Mouse (Mus musculus): Measurements from ENCODE around the gene Lhfpl4. TPM values are rescaled to one million over a fixed set of nuclear protein-coding genes. Genes with fewer than 3 reads are reported as not detected.

Lhfpl4 gene
- total RNA-seq (2022) = under 1 TPM; 0.34 to 0.46 (median 0.40) TPM

DNA sequence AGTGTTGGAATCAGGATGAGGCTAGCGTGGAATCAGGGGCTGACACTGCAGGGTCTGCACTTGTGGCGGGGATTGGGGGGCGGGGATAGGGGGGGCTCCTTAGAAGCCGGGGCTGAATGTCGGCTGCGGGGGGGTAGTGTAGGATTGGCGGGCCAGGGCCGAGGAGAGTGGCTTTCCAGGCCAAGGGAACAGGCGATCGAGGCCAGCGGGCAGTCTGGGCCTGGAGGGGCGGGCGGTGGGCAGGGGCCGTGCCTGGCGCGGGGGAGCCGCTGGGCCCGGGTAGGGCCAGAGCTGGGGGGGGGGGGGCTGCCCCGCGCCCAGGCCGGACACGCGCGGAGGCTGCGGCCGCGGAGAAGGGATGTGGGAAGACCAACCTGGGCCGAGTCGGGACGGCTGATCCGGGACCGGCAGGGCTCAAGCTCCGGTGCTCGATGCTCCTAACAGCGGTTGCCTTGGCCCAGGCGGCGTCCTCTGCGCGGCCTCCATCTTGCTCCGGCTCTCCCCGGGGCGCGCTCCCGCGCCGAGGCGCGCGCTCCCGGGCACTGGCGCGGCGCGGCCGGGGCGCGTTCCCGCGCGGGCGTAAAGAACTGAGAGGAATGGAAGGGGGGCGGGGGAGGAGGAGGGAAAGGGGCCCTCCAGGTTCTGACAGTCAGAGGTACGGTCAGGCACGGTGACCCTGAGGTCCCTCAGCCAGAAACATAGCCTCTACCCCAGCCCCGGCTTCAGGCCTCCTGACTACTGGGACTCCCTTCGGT is at the start of gene Lhfpl4:
TSS of gene Lhfpl4 (minus strand) at position 544 of the 755 bp plus-strand sequence.
- no peak for DNase-seq (ENCODE audit: low spot score in 2 of 2)

DNA sequence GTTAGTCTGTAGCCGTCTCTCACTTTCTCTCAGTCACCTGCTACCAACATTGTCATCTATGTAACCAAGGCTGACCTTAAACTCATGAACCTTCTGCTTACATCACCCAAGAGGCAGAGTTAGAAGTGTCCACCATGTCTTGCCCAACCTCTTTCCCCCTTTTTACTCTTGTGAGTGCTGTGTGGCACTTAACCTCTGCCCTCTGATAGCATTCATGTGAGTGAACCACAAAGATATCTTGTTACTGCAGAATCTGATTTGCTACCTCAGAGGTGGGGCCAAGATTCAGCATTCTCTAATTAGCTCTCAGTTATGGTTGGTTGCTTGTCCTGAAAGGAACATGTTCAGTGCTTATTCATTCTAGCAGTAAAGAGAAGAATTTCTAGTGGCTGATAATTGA is 47.6 kb upstream of the Lhfpl4 start:
- DNase-seq (ENCODE audit: low spot score in 2 of 2) = no peak

DNA sequence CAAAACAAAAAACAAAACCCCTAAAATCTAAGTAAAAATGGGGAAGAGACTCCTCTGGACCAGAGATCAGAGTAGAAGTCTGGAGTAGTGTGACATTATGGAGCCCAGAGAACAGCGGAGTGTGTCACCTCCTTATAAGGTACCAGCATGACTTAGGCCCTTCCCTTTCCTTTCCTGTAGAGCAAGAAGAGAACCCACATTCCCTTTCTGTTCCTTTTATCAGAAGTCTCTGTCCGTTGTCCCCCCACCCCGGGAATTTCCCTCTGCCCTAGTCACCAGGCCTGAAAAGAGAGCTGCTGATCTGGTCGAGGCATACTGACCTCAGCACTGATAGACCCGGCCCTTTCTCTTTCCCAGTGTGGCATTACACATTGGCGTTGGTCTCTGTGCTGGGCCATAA is 43.3 kb upstream of the Lhfpl4 start:
- no peak for DNase-seq (ENCODE audit: low spot score in 2 of 2)

DNA sequence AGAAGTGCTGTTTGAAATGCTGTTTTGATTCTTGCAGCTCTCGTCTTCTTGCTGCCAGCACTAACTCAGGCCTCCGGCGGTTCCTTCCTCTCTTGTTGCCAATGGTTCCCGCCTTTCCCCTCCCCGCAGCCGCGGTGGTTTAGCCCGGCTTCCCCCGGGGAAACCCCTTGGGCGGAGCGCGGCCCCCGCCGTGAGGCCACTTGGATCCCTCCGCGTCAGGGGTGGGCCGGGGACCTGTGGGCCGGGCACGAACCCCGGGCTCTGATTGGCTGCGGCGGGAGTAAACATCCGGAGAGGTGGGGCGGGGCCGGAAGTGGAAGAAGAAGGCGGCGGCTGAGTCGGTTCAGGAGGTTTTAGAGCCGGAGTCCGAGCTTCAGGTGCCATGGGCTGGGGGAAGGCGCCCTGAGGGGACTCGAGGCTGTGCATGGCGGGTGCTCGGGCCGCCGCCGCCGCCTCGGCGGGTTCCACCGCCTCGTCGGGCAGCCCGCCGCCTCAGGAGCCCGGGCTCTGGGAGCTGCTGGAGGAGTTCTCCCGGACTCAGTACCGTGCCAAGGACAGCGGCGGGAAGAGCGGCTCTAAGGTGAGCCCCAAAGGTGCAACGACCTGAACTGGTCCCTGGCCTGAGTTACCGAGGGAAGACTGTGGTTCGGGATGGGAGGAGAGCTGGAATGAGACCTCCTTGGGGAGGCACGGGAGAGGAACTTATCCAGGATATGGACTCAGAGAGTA is 42.5 kb upstream of the Lhfpl4 start, which contains the start of gene Mtmr14:
TSS of gene Mtmr14 (plus strand) at position 302 of the 729 bp plus-strand sequence.
- DNase-seq (ENCODE audit: low spot score in 2 of 2) = peak; percentile 98

DNA sequence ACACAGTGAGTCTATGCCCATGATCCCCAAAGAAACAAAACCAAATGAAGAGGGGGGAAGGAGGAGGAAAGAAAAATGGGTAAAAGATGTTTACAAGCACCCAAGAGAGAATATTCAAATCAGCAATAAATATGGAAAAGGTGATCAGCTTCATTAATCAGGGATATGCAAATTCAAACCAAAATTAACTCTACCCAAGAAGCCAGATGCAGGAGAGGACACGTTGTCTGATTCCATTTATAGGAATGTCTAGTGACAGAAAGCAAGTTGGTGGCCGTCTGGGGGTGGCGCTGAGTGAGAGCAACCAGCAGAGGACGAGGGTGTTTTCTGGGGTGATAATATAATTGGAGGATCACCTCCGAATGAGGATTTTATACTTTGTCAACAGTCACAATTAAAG is 40.0 kb upstream of the Lhfpl4 start:
- no peak for DNase-seq (ENCODE audit: low spot score in 2 of 2)

DNA sequence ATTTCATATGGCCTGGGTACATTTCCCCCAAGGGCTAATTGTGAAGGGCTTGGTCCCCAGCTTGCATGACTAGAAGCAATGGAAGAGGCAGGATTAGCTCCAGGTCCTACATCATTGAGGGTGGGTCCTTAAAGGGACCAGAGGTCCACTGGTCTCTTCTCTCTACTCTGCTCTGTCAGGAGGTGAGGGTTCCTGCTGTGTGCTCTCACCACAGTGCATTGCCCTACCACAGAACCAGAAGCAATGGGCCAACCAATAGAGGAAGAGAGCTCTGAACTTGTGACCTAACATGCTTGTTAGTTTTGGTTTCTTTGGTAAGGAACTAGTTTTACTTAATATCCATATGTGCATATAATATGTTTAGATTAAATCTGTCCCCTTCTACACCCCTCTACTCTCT is 31.5 kb upstream of the Lhfpl4 start:
- no peak for DNase-seq (ENCODE audit: low spot score in 2 of 2)

DNA sequence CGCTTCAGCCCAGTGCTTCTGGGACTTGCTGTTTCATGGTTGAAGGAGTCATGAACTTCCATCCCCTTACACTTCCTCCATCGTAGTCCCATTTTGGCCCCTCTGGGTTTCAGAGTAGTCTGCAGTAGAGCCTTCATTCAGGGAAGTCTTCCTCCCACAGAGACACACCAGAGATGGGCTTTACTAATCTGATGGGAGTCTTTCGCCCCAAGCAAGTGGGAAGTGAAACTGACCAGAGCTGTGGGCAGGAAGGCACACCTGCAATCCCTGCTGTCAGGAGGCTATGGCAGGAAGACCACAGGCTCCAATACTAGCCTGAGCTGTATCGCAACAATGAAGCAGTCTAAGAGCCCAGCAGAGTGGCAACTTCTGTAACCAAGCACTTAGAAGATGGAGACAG is 30.6 kb upstream of the Lhfpl4 start:
- DNase-seq (ENCODE audit: low spot score in 2 of 2) = no peak

DNA sequence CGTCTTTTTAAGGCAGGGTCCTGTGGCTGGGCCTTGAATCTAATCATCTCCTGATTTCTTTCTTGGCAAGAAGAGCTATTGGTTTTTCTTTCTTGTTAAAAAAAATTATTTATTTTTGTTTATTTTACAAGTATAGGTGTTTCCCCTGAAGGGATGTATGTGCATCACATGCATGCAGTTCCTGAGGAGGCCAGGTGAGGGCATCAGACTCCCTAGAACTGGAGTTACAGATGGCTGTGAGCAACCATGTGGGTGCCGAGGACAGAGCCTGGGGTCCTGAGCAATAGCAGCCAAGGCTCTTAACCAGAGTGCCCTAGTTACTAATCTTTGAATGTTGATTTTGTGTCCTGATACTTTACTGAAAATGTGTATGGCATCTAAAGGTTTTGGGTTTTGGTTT is 21.1 kb upstream of the Lhfpl4 start:
- DNase-seq (ENCODE audit: low spot score in 2 of 2) = no peak

DNA sequence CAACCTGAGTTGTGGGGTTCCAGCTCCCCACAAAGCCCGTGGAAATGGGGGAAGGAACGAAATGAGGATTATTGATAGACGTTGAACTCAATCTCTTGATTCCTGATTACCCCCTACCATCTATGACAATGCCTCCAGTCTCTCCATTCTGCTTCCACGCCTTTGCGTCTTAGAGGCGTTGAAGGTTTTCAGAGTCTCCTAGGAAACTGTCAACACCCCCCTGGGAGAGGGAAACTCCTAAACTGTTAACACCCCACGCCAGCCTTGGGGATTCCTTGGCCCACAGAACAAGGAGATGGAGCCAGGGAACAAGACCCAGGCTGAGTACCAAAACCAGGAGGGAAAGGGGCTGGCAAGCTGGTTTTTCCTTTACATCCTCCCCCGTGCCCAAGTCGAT is 410 bp upstream of the Lhfpl4 start:
- no peak for DNase-seq (ENCODE audit: low spot score in 2 of 2)

DNA sequence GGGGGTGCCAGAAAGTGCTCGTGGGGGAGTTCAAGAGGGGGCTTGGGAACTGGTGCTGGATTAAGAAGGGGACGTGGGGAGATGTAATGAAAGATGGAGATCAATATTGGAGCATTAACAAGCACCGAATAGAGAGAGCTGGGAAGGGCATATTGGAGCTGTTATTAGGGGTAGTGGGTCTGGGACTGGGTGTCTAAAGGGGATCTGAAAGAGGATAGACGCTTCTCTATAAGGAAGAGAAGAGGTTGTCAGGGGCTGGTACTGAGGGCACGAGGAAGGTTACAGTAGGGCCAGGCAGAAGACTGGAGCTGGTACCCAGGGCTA is 705 bp downstream of the Lhfpl4 start:
- no peak for DNase-seq (ENCODE audit: low spot score in 2 of 2)

DNA sequence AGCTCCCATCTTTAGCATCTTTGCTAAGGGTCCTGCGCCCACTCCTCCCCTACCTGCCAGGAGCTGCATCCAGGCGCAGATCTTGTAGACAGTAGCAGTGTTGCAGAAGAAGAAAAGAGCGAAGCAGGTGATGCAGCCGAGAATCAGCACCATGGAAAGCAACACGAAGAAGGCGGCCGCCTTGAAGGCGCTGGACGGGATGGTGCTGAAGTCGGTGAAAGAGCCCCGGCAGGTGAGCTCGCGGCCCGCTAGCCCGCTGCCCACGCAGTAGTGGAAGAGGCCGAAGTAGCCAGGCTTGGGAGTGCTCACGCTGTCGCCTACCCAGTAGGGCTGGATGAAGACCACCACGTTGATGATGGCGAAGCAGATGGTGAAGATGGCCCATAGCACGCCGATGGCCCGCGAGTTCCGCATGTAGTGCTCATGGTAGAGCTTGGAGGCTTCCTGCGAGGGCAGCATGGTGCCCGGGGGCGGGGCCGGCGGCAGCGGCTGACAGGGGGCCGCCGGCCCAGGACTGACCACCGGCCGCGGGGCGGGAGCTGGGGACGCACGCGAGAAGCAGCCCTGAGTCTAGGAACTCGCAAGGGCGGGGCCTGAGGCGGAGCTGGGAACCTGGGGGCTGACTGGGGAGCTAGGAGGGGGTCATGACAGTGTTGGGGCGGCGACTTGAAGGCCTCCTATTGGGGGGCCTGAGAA is 1.3 kb downstream of the Lhfpl4 start:
- DNase-seq (ENCODE audit: low spot score in 2 of 2) = no peak

DNA sequence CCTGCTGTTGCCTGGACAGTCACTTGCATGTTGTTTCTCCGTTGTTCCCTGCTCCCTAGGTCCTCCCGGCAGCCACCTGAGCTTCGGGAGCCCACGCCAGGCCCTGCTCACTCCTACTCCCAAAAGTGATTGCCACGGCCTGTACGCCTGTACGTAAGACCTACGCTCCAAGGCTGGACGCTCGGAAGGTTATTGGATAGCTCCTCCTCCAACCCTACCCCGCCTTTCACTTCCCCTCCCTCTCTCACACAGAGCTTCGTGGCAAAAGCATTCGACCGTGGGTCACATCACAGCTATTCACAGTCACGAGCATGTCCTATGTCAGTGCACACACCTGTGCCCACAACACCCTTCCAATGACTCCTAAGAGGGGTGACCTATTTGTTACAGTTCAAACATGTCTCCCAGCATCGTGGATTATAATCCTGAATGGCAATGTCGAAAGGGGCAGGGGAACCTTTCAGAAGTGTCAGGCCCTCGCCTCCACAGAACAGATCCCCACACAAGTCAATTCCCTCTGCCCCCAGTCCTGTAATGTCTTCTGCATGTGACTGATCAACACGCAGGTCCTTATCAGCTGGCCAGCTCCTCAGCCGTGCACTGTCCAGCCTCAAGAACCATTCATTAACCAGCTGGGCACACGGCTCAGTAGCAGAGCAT is 10.2 kb downstream of the Lhfpl4 start:
- no peak for DNase-seq (ENCODE audit: low spot score in 2 of 2)

DNA sequence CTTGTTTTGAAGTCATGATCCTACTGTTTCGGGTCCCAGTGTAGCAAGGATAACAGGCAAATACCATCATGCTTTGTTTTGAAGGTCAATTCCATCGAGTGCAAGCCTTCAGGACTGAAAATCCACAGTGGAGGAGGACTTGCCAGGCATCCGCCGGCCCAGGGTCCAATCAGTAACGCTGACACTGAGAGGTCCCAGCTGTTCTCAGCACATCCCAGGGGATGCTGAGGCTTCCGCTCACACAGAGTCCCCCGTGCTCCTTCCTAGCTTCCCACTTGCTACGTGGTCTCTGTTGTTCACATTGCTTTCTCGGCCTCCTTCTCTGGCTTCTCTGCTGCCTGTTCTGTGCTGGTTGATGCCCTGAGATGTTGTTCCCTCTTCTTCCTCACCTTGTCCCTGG is 11.0 kb downstream of the Lhfpl4 start:
- DNase-seq (ENCODE audit: low spot score in 2 of 2) = no peak

DNA sequence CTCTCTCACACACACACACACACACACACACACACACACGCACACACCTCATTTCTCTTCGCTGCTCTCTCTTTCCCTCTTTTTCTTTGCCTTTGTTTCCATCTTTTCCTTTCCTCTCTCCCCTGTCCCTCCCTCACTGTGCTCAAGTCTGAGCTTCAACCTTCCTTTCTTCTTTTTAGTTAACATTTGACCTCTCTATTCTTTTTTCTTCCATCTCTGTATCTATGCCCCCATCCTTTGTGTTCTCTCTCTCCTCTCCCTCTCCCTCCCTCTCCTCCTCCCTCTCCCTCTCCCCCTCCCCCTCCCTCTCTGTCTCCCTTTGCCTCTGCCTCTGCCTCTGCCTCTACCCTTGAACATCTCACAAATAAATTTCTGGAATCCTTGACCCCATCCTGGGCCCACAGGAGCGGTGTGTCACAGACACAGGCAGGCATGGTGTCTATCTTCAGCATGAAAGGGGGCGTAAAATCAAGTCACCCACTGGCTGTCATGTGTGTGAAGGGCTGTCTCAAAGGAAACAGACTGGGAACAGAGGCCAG is 15.9 kb downstream of the Lhfpl4 start:
- DNase-seq (ENCODE audit: low spot score in 2 of 2) = no peak

DNA sequence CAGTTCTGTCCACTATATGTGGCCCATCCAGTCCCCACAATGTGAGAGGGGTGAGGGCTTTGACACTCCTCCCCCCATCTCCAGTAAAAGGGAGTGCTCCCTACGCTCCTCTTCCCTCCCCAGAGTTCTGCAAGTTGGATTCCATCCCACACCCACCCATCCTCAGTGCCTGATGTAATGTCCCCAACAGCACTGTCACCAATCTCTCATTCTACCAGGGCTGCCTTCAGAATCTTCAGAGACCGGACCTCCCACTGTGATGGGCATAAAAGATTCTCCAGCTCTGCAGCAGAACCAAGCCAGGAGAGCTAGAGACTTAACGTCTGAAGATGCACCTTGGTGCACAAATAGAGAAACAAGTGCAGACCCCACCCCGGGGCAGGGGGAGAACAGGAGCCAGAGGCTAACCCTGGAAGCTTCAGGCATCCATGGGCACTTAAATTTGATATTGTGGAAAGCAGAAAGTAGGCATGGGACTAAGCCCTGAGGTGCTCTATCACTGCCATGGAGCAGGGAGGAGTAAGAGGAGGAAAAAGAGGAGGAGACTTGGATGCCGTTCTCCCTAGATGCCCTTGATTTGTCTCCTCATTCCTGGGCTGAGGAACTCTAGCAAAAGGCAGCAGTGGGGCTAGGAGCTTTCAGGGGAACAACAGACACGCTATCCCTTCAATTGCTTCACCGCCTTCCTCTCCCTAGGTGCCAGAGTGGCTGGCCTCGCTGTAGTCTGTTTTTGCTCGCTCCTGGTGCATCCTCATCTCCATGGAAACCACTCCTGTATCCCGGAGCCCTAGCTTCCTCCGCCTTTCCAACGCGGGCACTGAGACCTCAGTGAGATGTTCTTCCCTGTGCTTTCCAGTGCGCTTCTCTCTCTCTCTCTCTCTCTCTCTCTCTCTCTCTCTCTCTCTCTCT is 16.6 kb downstream of the Lhfpl4 start:
- no peak for DNase-seq (ENCODE audit: low spot score in 2 of 2)

DNA sequence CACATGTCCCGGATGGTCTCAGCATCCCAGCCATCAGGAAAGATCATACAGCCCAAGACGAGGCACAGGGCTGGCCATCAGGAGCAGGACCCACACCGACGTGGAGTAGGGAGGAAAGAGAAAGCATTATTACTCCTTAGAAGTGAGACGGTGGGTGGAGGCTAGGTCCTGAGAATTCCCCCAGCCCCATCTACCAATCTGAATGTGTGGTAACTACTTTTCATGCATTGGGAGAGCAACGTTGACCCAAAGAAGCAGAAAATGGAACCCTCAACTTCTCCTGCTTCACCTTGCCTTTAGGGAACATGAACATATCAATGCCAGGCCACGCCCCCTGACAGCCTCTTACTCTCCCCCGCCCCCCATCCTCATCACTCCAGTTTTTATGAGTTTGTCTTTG is 18.6 kb downstream of the Lhfpl4 start:
- no peak for DNase-seq (ENCODE audit: low spot score in 2 of 2)

DNA sequence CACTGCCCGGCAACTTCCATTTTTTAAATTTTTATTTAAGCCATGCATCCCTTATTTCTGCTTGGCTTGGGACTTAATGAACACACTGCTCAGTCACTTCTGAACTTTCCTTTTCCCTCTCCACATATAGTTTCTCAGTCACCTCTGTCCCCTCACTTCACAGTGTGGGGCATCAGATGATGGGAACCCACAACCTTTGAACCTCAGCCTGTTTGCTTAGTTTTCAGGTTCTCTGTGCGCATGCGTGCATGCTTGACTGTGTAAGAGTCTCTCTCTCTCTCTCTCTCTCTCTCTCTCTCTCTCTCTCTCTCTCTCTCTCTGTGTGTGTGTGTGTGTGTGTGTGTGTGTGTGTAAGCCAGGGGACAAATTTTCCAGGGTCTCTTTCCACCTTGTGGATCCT is 19.7 kb downstream of the Lhfpl4 start:
- DNase-seq (ENCODE audit: low spot score in 2 of 2) = no peak

DNA sequence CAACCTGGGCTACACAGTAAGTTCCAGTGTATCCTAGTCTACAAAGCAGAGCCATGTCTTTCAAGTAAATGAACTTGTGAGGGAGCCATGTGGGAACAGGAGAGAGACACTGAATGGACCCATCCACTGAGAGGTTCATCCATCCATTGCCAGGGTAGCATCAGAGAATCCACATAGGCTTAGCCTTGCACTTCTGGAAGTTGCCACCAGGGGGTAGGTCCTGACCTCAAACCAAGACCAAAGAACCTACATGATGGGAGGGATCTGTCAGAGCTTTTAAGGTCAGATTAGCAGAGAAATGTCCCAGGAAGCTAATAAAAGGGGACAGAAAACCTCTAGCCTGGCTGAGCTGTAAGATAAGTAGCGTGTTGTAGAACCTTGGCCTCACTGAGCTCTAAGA is 22.6 kb downstream of the Lhfpl4 start:
- DNase-seq (ENCODE audit: low spot score in 2 of 2) = peak in 1 of 2 experiments; percentile 27

DNA sequence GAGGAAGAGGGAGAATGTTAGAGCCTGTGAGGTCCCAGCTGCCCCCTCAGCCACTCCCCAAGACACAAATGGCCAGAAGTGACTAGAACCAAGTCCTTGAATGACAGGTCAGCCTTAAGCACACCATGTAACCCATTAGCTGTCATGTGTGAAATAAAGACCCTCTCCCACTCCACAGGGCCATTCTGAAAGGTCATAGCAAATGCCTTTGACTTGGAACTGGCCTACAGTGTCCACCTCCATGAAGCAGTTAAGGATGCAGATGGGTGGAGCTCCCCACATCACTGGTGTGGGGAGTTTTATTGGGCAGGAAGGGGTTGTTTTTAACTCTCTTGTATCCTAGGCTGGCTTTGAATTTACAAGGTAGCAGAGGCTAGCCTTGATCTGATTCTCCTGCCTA is 23.2 kb downstream of the Lhfpl4 start:
- no peak for DNase-seq (ENCODE audit: low spot score in 2 of 2)

DNA sequence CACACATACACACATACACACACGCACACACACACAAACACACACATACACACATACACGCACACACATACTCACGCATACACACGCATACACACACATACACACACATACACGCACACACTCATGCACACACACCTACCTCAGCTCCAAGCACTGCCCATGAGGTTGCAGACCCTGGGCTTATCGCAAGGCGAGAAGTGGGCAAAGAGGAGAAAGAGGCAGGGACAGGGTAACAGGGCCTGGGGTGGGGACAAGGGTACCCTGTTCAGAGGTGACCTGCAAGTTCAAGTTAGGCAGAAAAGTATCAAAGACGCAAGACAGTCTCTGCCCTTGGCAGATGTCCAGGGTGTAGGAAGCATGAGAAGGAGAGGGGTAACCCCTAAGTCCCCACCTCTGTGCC is 24.5 kb downstream of the Lhfpl4 start:
- no peak for DNase-seq (ENCODE audit: low spot score in 2 of 2)

DNA sequence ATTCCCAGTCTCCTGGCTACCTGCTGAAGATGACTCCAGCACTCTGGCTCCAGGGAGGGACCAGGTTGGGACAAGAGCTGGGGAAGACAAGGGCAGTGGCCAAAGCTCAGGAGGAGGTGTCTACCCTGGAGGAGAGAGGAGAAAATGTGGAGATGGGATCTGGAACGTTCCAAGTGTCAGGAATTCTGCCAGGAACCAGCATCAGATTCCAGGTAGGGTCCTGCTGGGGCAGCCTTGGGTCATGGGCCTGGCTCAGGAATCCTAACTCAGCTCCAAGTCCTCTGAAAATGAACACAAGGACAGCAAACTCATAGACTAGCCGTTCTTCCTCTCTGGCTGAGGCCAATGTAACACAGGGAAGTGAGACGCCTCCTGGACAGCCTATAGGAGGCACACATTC is 25.3 kb downstream of the Lhfpl4 start:
- DNase-seq (ENCODE audit: low spot score in 2 of 2) = no peak
